Comparison of ENCODE assay signal across 8 mouse cellular contexts in genomic region chr19:38929471-38930251, GRCm38 (mm10). TPM values are rescaled to one million over a fixed set of nuclear protein-coding genes. Genes with fewer than 3 reads are reported as not detected.
DNase-seq lines count a peak whose midpoint lies in the region; ATAC-seq and TF ChIP-seq lines count a peak whose summit lies in the region.

No protein-coding gene starts in this region.

- H3K27ac ChIP-seq in gastrocnemius, adult 2 months = no peak overlapping the region
- H3K27ac ChIP-seq in CH12.LX (ENCODE audit: insufficient read depth, low read depth) = no peak overlapping the region
- no peak overlapping the region for H3K27ac ChIP-seq in forebrain, embryonic 12.5 days
- H3K27ac ChIP-seq in limb, embryonic 15.5 days = no peak overlapping the region
- no peak overlapping the region for H3K27ac ChIP-seq in stomach, postnatal 0 days (replicated peaks)

- peak overlapping the region; percentile 89 for H3K9ac ChIP-seq in CH12.LX (ENCODE audit: insufficient read depth, low read depth)
- peak overlapping the region; percentile 91; the same call in 1 of the 2 replicates for H3K9ac ChIP-seq in forebrain, embryonic 12.5 days
- H3K9ac ChIP-seq in limb, embryonic 15.5 days = peak overlapping the region; percentile 87; the same call in 1 of the 2 replicates
- peak overlapping the region; percentile 82 for H3K9ac ChIP-seq in stomach, postnatal 0 days (ENCODE audit: low read length)

- no peaks in the 10 kb centered on the region for H3K9me3 ChIP-seq in CH12.LX (replicated peaks; ENCODE audit: low read length)
- H3K9me3 ChIP-seq in forebrain, embryonic 12.5 days = no peaks in the 10 kb centered on the region
- no peaks in the 10 kb centered on the region for H3K9me3 ChIP-seq in limb, embryonic 15.5 days
- no peaks in the 10 kb centered on the region for H3K9me3 ChIP-seq in stomach, postnatal 0 days (ENCODE audit: control insufficient read depth, low read length)

- dilution Hi-C loops in CH12.LX (cut with MboI; ENCODE audit: extremely low pct_ligation_motif_present, extremely low pct_unique_long_range_greater_than_20kb, low sequenced_read_pairs) = no loop called here

- no peak for TF ChIP-seq RAD21 in CH12.LX (IDR thresholded peaks at IDR 0.05; ENCODE audit: low read depth, low read length)

- peaks cover 36% of the 10 kb centered on the region for H3K79me2 ChIP-seq in CH12.LX (replicated peaks; ENCODE audit: control insufficient read depth, extremely low read depth, insufficient read depth, poor library complexity, severe bottlenecking)

- TF ChIP-seq EP300 in CH12.LX (IDR thresholded peaks at IDR 0.05; ENCODE audit: low read length) = peak; percentile 48; the same call in 1 of the 2 replicates
- TF ChIP-seq EP300 in stomach, postnatal 0 days (optimal IDR thresholded peaks at IDR 0.05) = no peak

- DNase-seq in gastrocnemius, adult 2 months = no peak
- DNase-seq in gastrocnemius, postnatal 10 days = no peak
- no peak for DNase-seq in CH12.LX (ENCODE audit: extremely low read depth)
- DNase-seq in stomach, postnatal 0 days (ENCODE audit: low spot score) = no peak
- no peak for DNase-seq in urinary bladder, postnatal 25 days (ENCODE audit: low spot score)

- H3K4me3 ChIP-seq in gastrocnemius, adult 2 months = peak overlapping the region; percentile 91
- peak overlapping the region; percentile 73 to 93 (median 87) for H3K4me3 ChIP-seq in CH12.LX (replicated peaks in 1 of 3; ENCODE audit: low read depth in 2 of 3, low read length in 2 of 3, poor library complexity in 1 of 3)
- H3K4me3 ChIP-seq in forebrain, embryonic 12.5 days (replicated peaks) = peak overlapping the region; percentile 81
- H3K4me3 ChIP-seq in limb, embryonic 15.5 days = peak overlapping the region; percentile 86
- peak overlapping the region; percentile 83 for H3K4me3 ChIP-seq in stomach, postnatal 0 days (ENCODE audit: low read depth, low read length)

- peaks cover 15 to 33% of the 10 kb centered on the region in 2 experiments for H3K36me3 ChIP-seq in CH12.LX (replicated peaks in 1 of 2; ENCODE audit: control insufficient read depth in 1 of 2, insufficient read depth in 1 of 2, low read length in 1 of 2)
- H3K36me3 ChIP-seq in forebrain, embryonic 12.5 days (replicated peaks) = peaks cover 9% of the 10 kb centered on the region; the same call in 1 of the 2 replicates
- H3K36me3 ChIP-seq in limb, embryonic 15.5 days = peaks cover 5% of the 10 kb centered on the region; the same call in 1 of the 2 replicates
- H3K36me3 ChIP-seq in stomach, postnatal 0 days (ENCODE audit: control insufficient read depth, insufficient read depth, low read length) = no peaks in the 10 kb centered on the region

- TF ChIP-seq CTCF in gastrocnemius, adult 2 months (IDR thresholded peaks at IDR 0.05) = no peak
- no peak for TF ChIP-seq CTCF in CH12.LX (conservative IDR thresholded peaks at IDR 0.05 in 1 of 2, IDR thresholded peaks at IDR 0.05 in 1 of 2; ENCODE audit: low read depth in 2 of 2, low read length in 2 of 2)
- TF ChIP-seq CTCF in stomach, postnatal 0 days (IDR thresholded peaks at IDR 0.05; ENCODE audit: low read depth) = no peak

- peak overlapping the region; percentile 25 for H3K4me2 ChIP-seq in CH12.LX (ENCODE audit: insufficient read depth, low read depth, poor library complexity, severe bottlenecking)
- H3K4me2 ChIP-seq in forebrain, embryonic 12.5 days = peak overlapping the region; percentile 74
- peak overlapping the region; percentile 92 for H3K4me2 ChIP-seq in limb, embryonic 15.5 days
- H3K4me2 ChIP-seq in stomach, postnatal 0 days (replicated peaks; ENCODE audit: low read depth) = peak overlapping the region; percentile 100

- in situ Hi-C loops in CH12.LX (cut with MboI; ENCODE audit: low pct_ligation_motif_present, low pct_unique_long_range_greater_than_20kb, low sequenced_read_pairs) = no loop called here

- no peak for ATAC-seq in forebrain, embryonic 12.5 days (ENCODE audit: low FRiP score)
- no peak for ATAC-seq in limb, embryonic 15.5 days (ENCODE audit: insufficient number of reproducible peaks, low FRiP score, low TSS enrichment, low read depth)
- no peak for ATAC-seq in stomach, postnatal 0 days (ENCODE audit: low FRiP score, low TSS enrichment)
- no peak for ATAC-seq in megakaryocyte progenitor cell, adult 5-6 weeks (replicated peaks; ENCODE audit: poor library complexity)

- TF ChIP-seq POLR2A in CH12.LX (IDR thresholded peaks at IDR 0.05; ENCODE audit: low read depth, low read length) = no peak

- intact Hi-C loops in gastrocnemius, adult 2 months (cut with DNase I) = no loop called here

- H3K4me1 ChIP-seq in CH12.LX (ENCODE audit: control insufficient read depth in 1 of 2, insufficient read depth in 2 of 2) = peaks cover 3 to 31% of the 10 kb centered on the region in 2 experiments
- H3K4me1 ChIP-seq in forebrain, embryonic 12.5 days = peaks cover 7% of the 10 kb centered on the region; the same call in 1 of the 2 replicates
- peaks cover 7% of the 10 kb centered on the region for H3K4me1 ChIP-seq in limb, embryonic 15.5 days
- no peaks in the 10 kb centered on the region for H3K4me1 ChIP-seq in stomach, postnatal 0 days (replicated peaks; ENCODE audit: control insufficient read depth, insufficient read depth)

- no peaks in the 10 kb centered on the region for H3K27me3 ChIP-seq in CH12.LX (replicated peaks)
- no peaks in the 10 kb centered on the region for H3K27me3 ChIP-seq in forebrain, embryonic 12.5 days
- H3K27me3 ChIP-seq in limb, embryonic 15.5 days = no peaks in the 10 kb centered on the region
- no peaks in the 10 kb centered on the region for H3K27me3 ChIP-seq in stomach, postnatal 0 days (ENCODE audit: control insufficient read depth, insufficient read depth, low read length)

- 80% methylated on average over 13 of the region's 13 CpGs for WGBS in forebrain, embryonic 12.5 days
- WGBS in limb, embryonic 15.5 days = 65% methylated on average over 13 of the region's 13 CpGs
- WGBS in stomach, postnatal 0 days = 60% methylated on average over 13 of the region's 13 CpGs

TF ChIP-seq in CH12.LX, 34 proteins besides CTCF, POLR2A, EP300 and RAD21 (continues in another document):
- 0 out of 2 replicates have a peak, but pooled peaks have one; percentile 36 for TF ChIP-seq MAX (IDR thresholded peaks at IDR 0.05; ENCODE audit: low read length)
- TF ChIP-seq POLR2AphosphoS2 (IDR thresholded peaks at IDR 0.05; ENCODE audit: low read depth, low read length) = no peak
- no peak for TF ChIP-seq HCFC1 (IDR thresholded peaks at IDR 0.05; ENCODE audit: low read depth, low read length)
- TF ChIP-seq ZMIZ1 (IDR thresholded peaks at IDR 0.05; ENCODE audit: low read depth, low read length) = no peak
- no peak for TF ChIP-seq GABPA (IDR thresholded peaks at IDR 0.05; ENCODE audit: insufficient replicate concordance, low read depth, low read length)
- TF ChIP-seq NELFE (IDR thresholded peaks at IDR 0.05; ENCODE audit: low read depth, low read length) = no peak
- TF ChIP-seq JUN (IDR thresholded peaks at IDR 0.05; ENCODE audit: insufficient read depth, low read depth, low read length) = no peak
- no peak for TF ChIP-seq MAZ (IDR thresholded peaks at IDR 0.05; ENCODE audit: low read depth, low read length)
- TF ChIP-seq MAFK (IDR thresholded peaks at IDR 0.05; ENCODE audit: insufficient replicate concordance, low read length) = no peak; the same call in 1 of the 2 replicates
- TF ChIP-seq SIN3A (IDR thresholded peaks at IDR 0.05; ENCODE audit: low read length) = no peak
- no peak for TF ChIP-seq USF2 (conservative IDR thresholded peaks at IDR 0.05; ENCODE audit: low read depth, low read length)
- TF ChIP-seq ZC3H11A (IDR thresholded peaks at IDR 0.05; ENCODE audit: low read depth, low read length) = no peak
- no peak for TF ChIP-seq MEF2A (IDR thresholded peaks at IDR 0.05; ENCODE audit: borderline replicate concordance, low read depth, low read length)
- TF ChIP-seq TBP (conservative IDR thresholded peaks at IDR 0.05; ENCODE audit: low read depth, low read length) = no peak
- no peak for TF ChIP-seq CHD2 (IDR thresholded peaks at IDR 0.05; ENCODE audit: low read length)
- TF ChIP-seq SMC3 (IDR thresholded peaks at IDR 0.05; ENCODE audit: low read depth, low read length) = no peak
- TF ChIP-seq JUND (conservative IDR thresholded peaks at IDR 0.05; ENCODE audit: low read depth, low read length) = no peak
- TF ChIP-seq IRF4 (IDR thresholded peaks at IDR 0.05; ENCODE audit: low read depth, low read length) = peak; percentile 78
- no peak for TF ChIP-seq KAT2A (IDR thresholded peaks at IDR 0.05; ENCODE audit: insufficient replicate concordance, low read length)
- TF ChIP-seq PAX5 (IDR thresholded peaks at IDR 0.05; ENCODE audit: low read length) = no peak
- no peak for TF ChIP-seq ELF1 (IDR thresholded peaks at IDR 0.05; ENCODE audit: low read depth, low read length)
- no peak for TF ChIP-seq RCOR1 (conservative IDR thresholded peaks at IDR 0.05; ENCODE audit: low read depth, low read length)
- TF ChIP-seq ZKSCAN1 (IDR thresholded peaks at IDR 0.05; ENCODE audit: borderline replicate concordance, low read depth, low read length) = no peak
- no peak for TF ChIP-seq ETS1 (conservative IDR thresholded peaks at IDR 0.05; ENCODE audit: low read depth, low read length)
- TF ChIP-seq ZNF384 (IDR thresholded peaks at IDR 0.05; ENCODE audit: low read depth, low read length) = peak; percentile 83
- TF ChIP-seq MYC (IDR thresholded peaks at IDR 0.05; ENCODE audit: low read depth, low read length) = peak; percentile 42; the same call in 1 of the 2 replicates
- TF ChIP-seq TCF12 (IDR thresholded peaks at IDR 0.05; ENCODE audit: low read depth, low read length) = no peak
- TF ChIP-seq BHLHE40 (IDR thresholded peaks at IDR 0.05; ENCODE audit: low read depth, low read length) = peak; percentile 70; the same call in 1 of the 2 replicates
- no peak for TF ChIP-seq UBTF (IDR thresholded peaks at IDR 0.05; ENCODE audit: low read depth, low read length)
- TF ChIP-seq USF1 (IDR thresholded peaks at IDR 0.05; ENCODE audit: low read depth, low read length) = no peak

RNA-seq across cellular contexts. Expression of gene Hells, which starts 1.1 kb away (rescaled TPM):
- 1 to 10 TPM in 1 of 2 experiments, under 1 TPM in 1; 0.28 to 1.8 TPM for total RNA-seq in gastrocnemius, adult 2 months (2021)
- total RNA-seq in gastrocnemius, postnatal 10 days (2021) = 1 to 10 TPM; 5.7 to 8.6 TPM
- 73.2 and 98.6 TPM in 2 replicates for total RNA-seq in CH12.LX (2012; rRNA removed)
- total RNA-seq in CH12.LX (2014; rRNA removed) = 131 and 153 TPM in 2 replicates
- 378 and 393 TPM in 2 replicates for polyA plus RNA-seq in CH12.LX (2012; ENCODE audit: insufficient read length, low read depth)
- 89.0 and 90.0 TPM in 2 replicates for polyA plus RNA-seq in forebrain, embryonic 12.5 days (2016; fragmentation: Nextera tagmentation; extraction: Ambion mirVana)
- 33.0 and 36.1 TPM in 2 replicates for polyA plus RNA-seq in limb, embryonic 15.5 days (2015; fragmentation: Nextera tagmentation; extraction: Ambion mirVana)
- 13.7 and 14.3 TPM in 2 replicates for polyA plus RNA-seq in stomach, postnatal 0 days (2015; fragmentation: Nextera tagmentation; extraction: Ambion mirVana)
- 156 and 172 TPM in 2 replicates for total RNA-seq in megakaryocyte progenitor cell, adult 5-6 weeks (2015)
- total RNA-seq in megakaryocyte progenitor cell, adult 5-6 weeks (2017) = 95.7 and 125 TPM in 2 replicates

Comparison
In these comparisons a context has a peak if more than half of its experiments do, and no peak if none do; other contexts are left out.
1. H3K4me2 ChIP-seq: peak in every context shown above with its lines; median percentile 100 in stomach, postnatal 0 days; 92 in limb, embryonic 15.5 days; 74 in forebrain, embryonic 12.5 days; 25 in CH12.LX.
2. RNA of gene Hells, which starts 1.1 kb away (total RNA-seq): 95.7 to 172 TPM in megakaryocyte progenitor cell, adult 5-6 weeks and 73.2 to 153 TPM in CH12.LX; 5.7 to 8.6 TPM in gastrocnemius, postnatal 10 days and 0.28 to 1.8 TPM in gastrocnemius, adult 2 months; every median in the first group is over 4 times any median in the second.
3. Peak in every context shown above with its lines, with median percentiles within 50 percentile points of each other: H3K4me3 ChIP-seq and H3K9ac ChIP-seq.